Mouse (Mus musculus) midbrain, embryonic 14.5 days (tissue): ENCODE measurements at regions not wholly inside any gene's neighbourhood (a gene's known extent, or its start where the extent isn't known, plus 50 kb on each side); places are given as distances from the start of the nearest gene placed in this dataset.

Source experiments
- ATAC-seq: fragments of 200-750 bp; cut with Nextera tagmentation; 2 replicates; pipeline ENCODE4 v1.8.0; 2017; ENCODE audit warnings: moderate number of reproducible peaks, moderate library complexity; ENCODE audit not compliant: low FRiP score, low TSS enrichment
- DNase-seq: peaks from one replicate; pipeline ENCODE4 v3.0.0-alpha.2; 2015
- H3K27ac ChIP-seq: fragments of 300-500 bp; sonication (generic); replicated peaks from 2 replicates; pipeline ENCODE4 v1.5.1; 2014; ENCODE audit warnings: mild to moderate bottlenecking, low read depth, low read length, moderate library complexity
- H3K27me3 ChIP-seq: fragments of 300-500 bp; sonication (generic); 2 replicates; pipeline ENCODE4 v1.6.1; 2014; ENCODE audit warnings: low read length, control low read depth, mixed read lengths; ENCODE audit not compliant: control insufficient read depth, insufficient read depth
- H3K36me3 ChIP-seq: fragments of 300-500 bp; sonication (generic); 2 replicates; pipeline ENCODE4 v1.6.1; 2014; ENCODE audit warnings: low read length, control low read depth; ENCODE audit not compliant: control insufficient read depth, insufficient read depth
- H3K4me1 ChIP-seq: fragments of 300-500 bp; sonication (generic); 2 replicates; pipeline ENCODE4 v1.6.1; 2014; ENCODE audit warnings: mild to moderate bottlenecking, antibody characterized with exemption, low read length, control low read depth; ENCODE audit not compliant: control insufficient read depth, insufficient read depth
- H3K4me2 ChIP-seq: fragments of 300-500 bp; sonication (generic); 2 replicates; pipeline ENCODE4 v1.6.1; 2014; ENCODE audit warnings: mild to moderate bottlenecking, low read length, moderate library complexity
- H3K4me3 ChIP-seq: fragments of 300-500 bp; sonication (generic); replicated peaks from 2 replicates; pipeline ENCODE4 v1.5.1; 2014; ENCODE audit warnings: low read depth, low read length
- H3K9ac ChIP-seq: fragments of 300-500 bp; sonication (generic); replicated peaks from 2 replicates; pipeline ENCODE4 v1.6.1; 2014; ENCODE audit warnings: mild to moderate bottlenecking, low read length, moderate library complexity
- H3K9me3 ChIP-seq: fragments of 300-500 bp; sonication (generic); 2 replicates; pipeline ENCODE4 v1.6.1; 2016; ENCODE audit warnings: low read length, control low read depth, mixed read lengths; ENCODE audit not compliant: control insufficient read depth
- WGBS: fragments of 180-500 bp; shearing (Covaris S2); extraction: QIAGEN DNeasy Blood & Tissue Kit; methylation state at CpG from one replicate; pipeline ENCODE4 v1.1.7; 2014; 5-methylcytosine and 5-hydroxymethylcytosine counted together

DNA sequence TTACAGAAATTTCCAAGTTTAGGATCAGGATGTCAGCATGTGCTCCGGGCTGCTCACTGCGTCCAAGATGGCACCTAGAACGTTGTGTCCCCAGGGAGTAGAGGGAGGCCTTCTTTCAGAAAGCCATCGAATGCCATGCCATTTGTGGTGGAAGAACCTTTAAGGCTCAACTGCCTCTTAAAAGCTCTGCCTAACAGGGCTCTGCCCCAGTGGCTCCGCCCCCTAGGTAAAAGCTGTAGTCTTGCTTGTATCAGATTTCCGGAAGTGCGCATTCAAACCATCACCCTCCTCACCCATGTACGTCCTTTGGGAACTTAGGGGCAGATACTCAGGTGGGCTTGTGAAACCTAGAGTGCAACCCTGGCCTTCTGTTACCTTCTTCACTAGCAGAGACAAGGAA is 54.0 kb upstream of the Psmd7 start:
- 89% methylated on average over 8 of the region's 8 CpGs for WGBS
- H3K9me3 ChIP-seq: no peaks in the 10 kb centered on the region

DNA sequence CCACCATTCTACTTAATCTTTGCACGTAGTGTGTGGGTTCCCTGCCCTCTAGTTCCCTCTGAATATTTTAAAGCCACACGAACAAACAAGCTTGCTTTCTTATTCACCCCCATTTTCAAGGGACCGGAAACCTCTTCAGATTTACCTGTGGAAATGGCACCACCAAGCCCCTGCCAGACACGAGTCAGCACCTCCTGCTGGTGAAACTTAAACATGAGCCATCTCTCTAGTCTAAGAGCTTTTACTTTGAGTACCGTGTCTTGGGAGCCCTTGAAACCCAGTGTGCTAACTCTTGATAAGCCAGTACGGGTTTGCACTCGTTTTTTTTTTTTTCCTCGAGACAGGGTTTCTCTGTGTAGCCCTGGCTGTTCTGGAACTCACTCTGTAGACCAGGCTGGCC is 59.7 kb upstream of the Psmd7 start:
- H3K9me3 ChIP-seq: no peaks in the 10 kb centered on the region
- WGBS: 84% methylated on average over 8 of the region's 8 CpGs
- no peaks in the 10 kb centered on the region for H3K27me3 ChIP-seq

More for the DNA sequence above, 54.0 kb upstream of the Psmd7 start:
- Histone ChIP-seq H3K27ac (no peak overlapping the region), H3K9ac (no peak overlapping the region), H3K4me1 (no peaks in the 10 kb centered on the region), H3K27me3 (no peaks in the 10 kb centered on the region), H3K4me2 (no peak overlapping the region), H3K4me3 (no peak overlapping the region), H3K36me3 (no peaks in the 10 kb centered on the region)
- ATAC-seq (no peak), DNase-seq (no peak)

DNA sequence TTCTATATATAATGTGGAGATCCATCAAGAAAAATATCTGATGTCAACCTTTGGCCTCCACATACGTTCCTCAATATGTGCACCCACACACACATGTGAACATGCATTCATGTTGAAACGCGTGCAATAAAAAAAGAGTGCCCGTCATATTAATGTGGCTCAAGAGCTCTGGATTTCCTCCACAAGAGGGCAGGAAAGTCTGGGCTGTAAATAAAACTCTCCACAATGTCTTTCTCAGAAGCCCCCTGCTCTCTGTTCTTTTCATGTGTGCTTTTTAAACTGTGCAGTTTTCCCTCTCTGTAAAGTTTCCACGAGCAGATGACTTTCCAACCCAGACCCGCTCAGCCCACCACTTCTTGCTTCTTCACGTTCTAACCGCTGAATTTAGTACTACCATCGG is 62.0 kb upstream of the Psmd7 start:
- DNase-seq: peak; percentile 69
- H3K36me3 ChIP-seq: no peaks in the 10 kb centered on the region
- H3K4me1 ChIP-seq: peaks cover 6% of the 10 kb centered on the region; the same call in 1 of the 2 replicates
- H3K27ac ChIP-seq: peak overlapping the region; percentile 57; the same call in 1 of the 2 replicates
- H3K27me3 ChIP-seq: no peaks in the 10 kb centered on the region
- H3K9ac ChIP-seq: no peak overlapping the region
- no peak overlapping the region for H3K4me2 ChIP-seq
- no peak overlapping the region for H3K4me3 ChIP-seq
- 87% methylated on average over 9 of the region's 9 CpGs for WGBS
- no peaks in the 10 kb centered on the region for H3K9me3 ChIP-seq
- no peak for ATAC-seq

More for the DNA sequence above, 59.7 kb upstream of the Psmd7 start:
- Histone ChIP-seq H3K9ac (no peak overlapping the region), H3K4me1 (peaks cover 6% of the 10 kb centered on the region; the same call in 1 of the 2 replicates), H3K4me2 (no peak overlapping the region), H3K4me3 (no peak overlapping the region), H3K27ac (no peak overlapping the region), H3K36me3 (no peaks in the 10 kb centered on the region)
- no peak for ATAC-seq
- no peak for DNase-seq

DNA sequence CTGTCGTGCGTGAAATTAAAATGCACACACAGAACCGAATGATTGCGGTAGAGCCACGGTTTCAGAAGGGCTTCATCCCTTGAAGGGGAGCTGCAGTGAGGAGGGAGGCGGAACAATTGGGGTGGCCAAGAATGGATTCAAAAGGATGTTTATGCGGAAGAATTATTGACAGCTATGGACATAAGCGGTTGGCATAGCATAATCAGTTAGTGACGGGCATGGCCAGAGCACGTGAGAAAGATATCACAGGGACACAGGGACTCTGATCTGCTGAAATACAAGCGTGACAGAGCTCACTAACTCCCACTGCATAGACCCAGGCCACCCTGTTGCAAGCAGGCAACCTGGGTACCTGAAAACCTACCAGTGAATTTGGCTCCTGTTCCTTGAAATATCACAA is 63.2 kb upstream of the Psmd7 start:
- no peaks in the 10 kb centered on the region for H3K9me3 ChIP-seq
- H3K27me3 ChIP-seq: no peaks in the 10 kb centered on the region
- WGBS: 30% methylated on average over 11 of the region's 11 CpGs
- no peak overlapping the region for H3K9ac ChIP-seq
- H3K36me3 ChIP-seq: no peaks in the 10 kb centered on the region
- H3K4me3 ChIP-seq: no peak overlapping the region
- H3K27ac ChIP-seq: peak overlapping the region; percentile 14; the same call in 1 of the 2 replicates
- H3K4me2 ChIP-seq: peak overlapping the region; percentile 41
- peak; percentile 58 for DNase-seq
- peaks cover 6% of the 10 kb centered on the region; the same call in 1 of the 2 replicates for H3K4me1 ChIP-seq
- no peak for ATAC-seq

DNA sequence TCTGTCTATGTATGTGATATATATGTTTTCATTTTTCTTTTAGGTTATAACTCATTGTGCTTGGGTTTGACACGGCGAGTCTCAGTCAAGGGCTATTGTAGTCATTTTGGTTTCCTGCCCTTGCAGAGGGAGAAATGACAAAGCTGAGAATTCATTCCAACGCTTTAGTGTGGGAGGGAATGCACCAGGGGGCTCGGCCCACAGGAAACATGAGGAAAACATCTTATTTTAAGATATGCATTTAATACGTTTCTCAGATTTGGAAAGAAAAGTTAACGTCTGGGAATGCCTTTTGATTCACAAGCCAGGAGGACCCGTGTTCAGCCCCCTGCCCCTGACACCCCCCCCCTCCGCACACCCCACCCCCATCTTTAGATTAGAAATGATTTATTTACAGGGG is 64.0 kb upstream of the Psmd7 start:
- ATAC-seq (no peak), DNase-seq (no peak)
- Histone ChIP-seq H3K4me1 (peaks cover 6% of the 10 kb centered on the region; the same call in 1 of the 2 replicates), H3K36me3 (no peaks in the 10 kb centered on the region), H3K4me3 (no peak overlapping the region), H3K9ac (no peak overlapping the region), H3K27me3 (no peaks in the 10 kb centered on the region), H3K27ac (no peak overlapping the region), H3K4me2 (no peak overlapping the region), H3K9me3 (no peaks in the 10 kb centered on the region)
- 70% methylated on average over 8 of the region's 8 CpGs for WGBS

DNA sequence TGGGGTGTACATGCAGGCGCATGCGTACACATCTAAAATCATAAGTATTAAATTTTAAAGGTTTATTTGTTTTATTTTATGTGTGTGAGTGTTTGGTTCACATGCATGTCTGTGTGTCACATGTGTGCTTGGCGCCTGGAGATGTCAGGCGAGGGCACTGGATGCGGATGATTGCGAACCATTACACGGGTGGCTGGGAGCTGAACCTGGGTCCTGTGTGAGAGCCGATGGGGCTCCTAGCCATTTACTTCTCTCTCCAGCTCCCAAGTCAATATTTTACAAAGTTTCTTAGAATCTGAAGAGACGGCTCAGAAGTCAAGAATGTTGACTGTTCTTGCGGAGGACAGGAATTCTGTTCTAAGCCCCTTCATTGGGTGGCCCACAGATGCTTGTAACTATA is 65.4 kb upstream of the Psmd7 start:
- Histone ChIP-seq H3K9me3 (no peaks in the 10 kb centered on the region), H3K9ac (no peak overlapping the region), H3K27me3 (no peaks in the 10 kb centered on the region), H3K27ac (no peak overlapping the region), H3K4me1 (peaks cover 6% of the 10 kb centered on the region; the same call in 1 of the 2 replicates), H3K36me3 (no peaks in the 10 kb centered on the region), H3K4me3 (no peak overlapping the region), H3K4me2 (no peak overlapping the region)
- WGBS: 95% methylated on average over 10 of the region's 10 CpGs
- ATAC-seq (no peak), DNase-seq (no peak)

DNA sequence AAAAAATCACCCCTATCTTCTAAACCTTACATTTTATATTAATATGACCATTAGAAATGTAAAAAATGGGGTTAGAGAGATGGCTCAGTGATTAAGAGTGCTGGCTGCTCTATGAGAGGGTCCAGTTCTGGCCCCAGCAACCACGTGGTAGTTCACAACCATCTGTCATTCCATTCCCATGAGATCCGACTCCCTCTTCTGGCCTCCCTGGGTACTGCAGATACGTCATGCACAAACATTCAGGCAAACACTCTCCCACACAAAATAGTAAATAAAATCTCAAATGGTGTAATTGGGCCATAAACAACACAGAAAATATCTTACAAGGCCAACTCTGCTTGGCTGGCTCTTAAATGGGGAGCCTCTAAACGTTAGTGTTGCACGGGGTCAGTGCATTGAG is 68.4 kb upstream of the Psmd7 start:
- Histone ChIP-seq H3K27ac (no peak overlapping the region), H3K9ac (no peak overlapping the region), H3K4me3 (no peak overlapping the region), H3K9me3 (no peaks in the 10 kb centered on the region), H3K36me3 (no peaks in the 10 kb centered on the region), H3K4me2 (no peak overlapping the region), H3K4me1 (peaks cover 2% of the 10 kb centered on the region; the same call in 1 of the 2 replicates), H3K27me3 (no peaks in the 10 kb centered on the region)
- 82% methylated on average over 5 of the region's 5 CpGs for WGBS
- no peak for DNase-seq
- ATAC-seq: no peak

DNA sequence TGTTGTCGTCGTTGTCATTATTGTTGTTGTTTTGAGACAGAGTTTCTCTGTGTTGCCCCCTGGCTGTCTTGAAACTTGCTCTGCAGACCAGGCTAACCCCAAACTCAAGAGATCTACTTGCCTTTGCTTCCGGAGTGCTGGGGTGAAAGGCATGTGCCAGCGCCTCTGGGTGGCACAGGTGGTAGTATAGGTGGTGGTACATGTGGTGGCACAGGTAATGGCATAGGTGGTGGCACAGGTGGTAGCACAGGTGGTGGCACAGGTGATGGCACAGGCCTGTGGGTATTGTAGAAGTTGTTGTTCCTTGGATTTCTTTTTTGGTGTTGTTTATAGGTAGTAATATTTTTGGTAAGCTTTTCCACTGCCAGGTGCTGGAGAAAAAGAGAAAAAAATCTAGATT is 69.5 kb upstream of the Psmd7 start:
- Histone ChIP-seq H3K4me2 (no peak overlapping the region), H3K27me3 (no peaks in the 10 kb centered on the region), H3K9ac (no peak overlapping the region), H3K4me1 (no peaks in the 10 kb centered on the region), H3K27ac (no peak overlapping the region), H3K4me3 (no peak overlapping the region), H3K9me3 (no peaks in the 10 kb centered on the region), H3K36me3 (no peaks in the 10 kb centered on the region)
- DNase-seq (no peak), ATAC-seq (no peak)
- WGBS: 92% methylated on average over 4 of the region's 4 CpGs

DNA sequence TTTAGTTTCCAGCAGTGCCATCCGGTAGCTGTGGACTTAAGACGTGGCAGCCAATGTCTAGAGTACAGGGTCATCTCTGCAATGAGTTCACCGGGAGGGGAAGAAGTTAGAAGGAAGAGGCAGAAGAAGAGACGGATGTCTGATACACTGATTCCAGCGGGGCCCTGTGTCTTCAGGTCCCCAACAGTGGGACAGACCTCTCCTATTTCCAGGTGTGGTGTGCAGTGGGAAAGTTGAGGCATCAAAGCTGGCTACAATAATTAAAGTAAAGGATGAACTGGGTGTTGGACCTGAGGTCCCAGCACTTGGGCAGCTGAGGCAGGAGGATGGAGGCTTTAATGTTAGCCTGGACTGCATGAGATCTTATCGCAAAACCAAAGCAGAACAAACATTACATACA is 70.1 kb upstream of the Psmd7 start:
- WGBS: 94% methylated on average over 6 of the region's 6 CpGs

More for the DNA sequence above, 70.1 kb upstream of the Psmd7 start:
- H3K27me3 ChIP-seq: no peaks in the 10 kb centered on the region
- H3K4me3 ChIP-seq: no peak overlapping the region
- H3K36me3 ChIP-seq: no peaks in the 10 kb centered on the region
- H3K27ac ChIP-seq: no peak overlapping the region
- no peak for DNase-seq
- no peaks in the 10 kb centered on the region for H3K4me1 ChIP-seq
- no peak overlapping the region for H3K4me2 ChIP-seq
- no peak for ATAC-seq
- H3K9me3 ChIP-seq: no peaks in the 10 kb centered on the region
- no peak overlapping the region for H3K9ac ChIP-seq
